Mouse (Mus musculus) thymus, postnatal 4 days (tissue): ENCODE results near the gene Olfr814.
"Not testable (repeated sequence)": the region's sequence is repeated elsewhere in the genome, so short reads cannot be mapped to it uniquely, and the experiment has no call there.

Experiments used
- DNase-seq: peaks from one replicate; pipeline ENCODE4 v3.0.0; 2021

The Olfr814 gene

DNA sequence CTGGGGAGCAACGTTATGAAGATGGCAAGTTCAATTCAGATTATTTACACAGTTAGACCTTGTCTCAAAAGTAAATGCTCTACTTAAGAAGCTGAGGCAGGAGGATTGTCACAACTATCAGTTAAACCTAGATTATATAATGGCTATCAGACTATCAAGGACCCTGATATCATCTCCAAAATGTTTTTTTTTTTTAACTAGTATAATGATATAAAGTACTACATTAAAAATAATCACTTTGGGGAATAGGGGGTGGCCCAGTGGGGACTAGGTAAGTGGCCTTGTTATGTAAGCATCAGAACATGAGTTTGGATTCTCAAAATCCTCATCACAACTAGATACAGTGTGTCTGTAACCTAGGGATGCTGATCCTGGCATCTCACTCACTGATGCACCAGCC is at the start of gene Olfr814:
Gene Olfr814, minus strand, starts transcription at position 101 of the 400 bp plus-strand sequence.
- not testable (repeated sequence) for DNase-seq

DNA sequence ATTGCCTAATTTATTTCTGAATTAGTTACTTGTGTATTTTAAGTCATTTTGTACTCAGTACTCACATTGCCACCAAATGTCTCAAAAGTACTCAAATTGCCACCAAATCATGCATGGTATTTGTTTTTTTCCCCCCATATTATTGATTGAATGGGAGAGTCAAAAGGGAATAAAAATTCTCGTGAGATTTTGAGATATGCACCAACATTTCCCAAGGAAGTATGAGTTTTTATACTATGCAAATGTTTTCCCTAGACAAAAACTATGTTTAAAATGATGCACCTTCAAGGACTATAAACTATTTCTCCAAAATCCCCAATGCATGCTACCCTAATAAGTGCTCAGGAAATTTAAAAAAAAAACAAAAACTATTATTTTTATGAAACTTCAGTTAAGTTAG is 35.8 kb upstream of the Olfr814 start, which contains the start of gene Olfr816:
Gene Olfr816, minus strand, starts transcription at position 101 of the 400 bp plus-strand sequence.
- no peak for DNase-seq

DNA sequence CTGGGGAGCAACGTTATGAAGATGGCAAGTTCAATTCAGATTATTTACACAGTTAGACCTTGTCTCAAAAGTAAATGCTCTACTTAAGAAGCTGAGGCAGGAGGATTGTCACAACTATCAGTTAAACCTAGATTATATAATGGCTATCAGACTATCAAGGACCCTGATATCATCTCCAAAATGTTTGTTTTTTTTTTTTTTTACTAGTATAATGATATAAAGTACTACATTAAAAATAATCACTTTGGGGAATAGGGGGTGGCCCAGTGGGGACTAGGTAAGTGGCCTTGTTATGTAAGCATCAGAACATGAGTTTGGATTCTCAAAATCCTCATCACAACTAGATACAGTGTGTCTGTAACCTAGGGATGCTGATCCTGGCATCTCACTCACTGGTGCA is 26.1 kb upstream of the Olfr814 start, which contains the start of gene Olfr815:
Gene Olfr815, minus strand, starts transcription at position 101 of the 400 bp plus-strand sequence.
- not testable (repeated sequence) for DNase-seq

GRCm38 (mm10) chr10:129885934-129886333 is 6.3 kb upstream of the Olfr814 start:
- DNase-seq: no peak

DNA sequence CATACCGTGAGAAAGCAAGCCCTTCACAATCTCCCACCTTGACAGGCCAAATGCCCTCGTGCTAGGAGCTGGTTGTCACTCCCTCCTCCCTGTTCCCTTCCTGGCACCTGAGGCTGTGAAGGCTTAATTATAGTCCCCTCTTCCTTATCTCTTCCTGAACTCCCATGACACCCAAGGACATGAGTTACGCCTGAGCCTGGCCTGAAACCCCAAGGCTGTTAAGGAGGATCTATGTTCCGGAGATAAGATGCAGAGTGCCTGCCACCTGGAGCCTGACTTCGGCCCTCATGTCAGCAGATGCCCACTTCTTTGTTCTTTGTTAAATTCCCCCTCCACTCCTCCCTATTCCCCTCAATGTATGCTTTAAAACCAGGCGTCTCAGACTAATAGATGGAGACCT is 5.8 kb upstream of the Olfr814 start:
- DNase-seq: not testable (repeated sequence)

- no peak for DNase-seq
Measured at GRCm38 (mm10) chr10:129855067-129855466, 24.6 kb downstream of the Olfr814 start, which contains the start of gene Olfr813. Gene Olfr813 (plus strand): TSS chr10:129855367.

- no peak for DNase-seq
Measured at GRCm38 (mm10) chr10:129847343-129847742, 32.3 kb downstream of the Olfr814 start.

DNA sequence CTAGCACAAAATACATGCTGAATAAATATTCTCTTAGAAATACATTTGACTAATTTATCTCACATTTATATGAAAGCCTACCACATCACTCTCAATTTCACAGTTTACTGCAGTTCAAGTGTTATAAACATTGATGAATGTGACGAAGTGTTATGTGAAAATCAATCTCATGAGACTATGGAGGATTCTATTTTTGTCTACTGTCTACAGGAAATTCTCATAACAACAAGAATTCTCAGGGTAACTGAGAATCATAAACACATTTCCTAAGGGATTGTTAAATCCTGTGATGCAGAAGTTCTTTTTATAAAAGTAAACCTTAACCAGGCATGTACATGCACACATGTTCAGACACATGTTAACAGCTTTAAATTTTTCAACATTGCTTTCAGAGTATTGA is 33.7 kb downstream of the Olfr814 start, which contains the start of gene Olfr812:
Gene Olfr812, minus strand, starts transcription at position 101 of the 400 bp plus-strand sequence.
- no peak for DNase-seq
